Mouse (Mus musculus) kidney, adult 2 months (tissue): ENCODE measurements at regions not wholly inside any gene's neighbourhood (a gene's known extent, or its start where the extent isn't known, plus 50 kb on each side); places are given as distances from the start of the nearest gene placed in this dataset.

Experiments
- CTCF ChIP-seq: fragments of 200-500 bp; conservative IDR thresholded peaks from 2 replicates; pipeline ENCODE4 v1.5.1; 2011; ENCODE audit warnings: low read depth, mild to moderate bottlenecking, control low read depth, low read length, moderate library complexity, mixed read lengths; ENCODE audit not compliant: insufficient read depth, insufficient read length
- POLR2A ChIP-seq: fragments of 200-500 bp; IDR thresholded peaks from one replicate; pipeline ENCODE4 v1.6.1; 2011; ENCODE audit warnings: low read depth, low read length, control low read depth

GRCm38 (mm10) chr16:71224469-71224868, 910.7 kb downstream of the Gbe1 start:
- TF ChIP-seq POLR2A: no peak
- TF ChIP-seq CTCF: no peak
